Mouse (Mus musculus) neural tube, embryonic 11.5 days (tissue): ENCODE measurements at regions not wholly inside any gene's neighbourhood (a gene's known extent, or its start where the extent isn't known, plus 50 kb on each side); places are given as distances from the start of the nearest gene placed in this dataset.

Source experiments
- ATAC-seq: fragments of 200-750 bp; cut with Nextera tagmentation; 2 replicates; pipeline ENCODE4 v1.8.0; 2017; ENCODE audit warnings: moderate number of reproducible peaks, mild to moderate bottlenecking, moderate TSS enrichment, moderate library complexity; ENCODE audit not compliant: insufficient read depth, low FRiP score, low TSS enrichment
- DNase-seq: peaks from one replicate; pipeline ENCODE4 v3.0.0-alpha.2; 2015; ENCODE audit warnings: low spot score
- H3K27ac ChIP-seq: fragments of 300-500 bp; sonication (generic); 2 replicates; pipeline ENCODE4 v1.5.1; 2014; ENCODE audit warnings: low read depth, mild to moderate bottlenecking, low read length
- H3K27me3 ChIP-seq: fragments of 300-500 bp; sonication (generic); 2 replicates; pipeline ENCODE4 v1.6.1; 2014; ENCODE audit warnings: mild to moderate bottlenecking, low read length, mixed read lengths; ENCODE audit not compliant: control insufficient read depth, insufficient read depth
- H3K36me3 ChIP-seq: fragments of 300-500 bp; sonication (generic); 2 replicates; pipeline ENCODE4 v1.6.1; 2014; ENCODE audit warnings: mild to moderate bottlenecking, low read length, moderate library complexity, mixed read lengths; ENCODE audit not compliant: control insufficient read depth, insufficient read depth
- H3K4me1 ChIP-seq: fragments of 300-500 bp; sonication (generic); 2 replicates; pipeline ENCODE4 v1.6.1; 2014; ENCODE audit warnings: low read length, mixed read lengths; ENCODE audit not compliant: control insufficient read depth, insufficient read depth
- H3K4me2 ChIP-seq: fragments of 300-500 bp; sonication (generic); 2 replicates; pipeline ENCODE4 v1.6.1; 2014; ENCODE audit warnings: low read depth, mild to moderate bottlenecking, moderate library complexity
- H3K4me3 ChIP-seq: fragments of 300-500 bp; sonication (generic); 2 replicates; pipeline ENCODE4 v1.5.1; 2014; ENCODE audit warnings: low read depth, low read length
- H3K9ac ChIP-seq: fragments of 300-500 bp; sonication (generic); 2 replicates; pipeline ENCODE4 v1.6.1; 2014; ENCODE audit warnings: mild to moderate bottlenecking, low read length
- H3K9me3 ChIP-seq: fragments of 300-500 bp; sonication (generic); 2 replicates; pipeline ENCODE4 v1.6.1; 2016; ENCODE audit warnings: low read length; ENCODE audit not compliant: control insufficient read depth
- WGBS: fragments of 180-500 bp; shearing (Covaris S2); extraction: QIAGEN DNeasy Blood & Tissue Kit; methylation state at CpG from one replicate; pipeline ENCODE4 v1.1.7; 2014; 5-methylcytosine and 5-hydroxymethylcytosine counted together

DNA sequence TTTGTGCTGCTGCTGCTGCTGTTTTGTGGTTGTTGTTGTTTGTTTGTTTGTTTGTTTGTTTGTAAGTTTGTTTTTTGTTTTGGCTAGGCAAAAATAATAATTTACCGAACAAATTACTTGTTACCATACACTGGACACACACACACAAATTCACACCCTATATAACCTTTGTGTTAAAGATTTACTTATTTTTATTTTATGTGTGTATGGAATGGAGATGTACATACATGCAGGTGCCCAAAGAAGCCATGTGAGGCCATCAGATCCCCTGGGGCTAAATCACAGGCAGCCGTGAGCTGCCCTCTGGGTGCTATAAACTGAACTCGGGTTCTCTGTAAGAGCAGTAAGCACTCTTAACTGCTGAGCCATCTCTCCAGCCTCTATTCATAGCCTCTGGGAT lies 56.0 kb downstream of the Pttg1 start:
- Histone ChIP-seq H3K27me3 (no peaks in the 10 kb centered on the region), H3K4me2 (no peak overlapping the region), H3K36me3 (no peaks in the 10 kb centered on the region), H3K4me1 (no peaks in the 10 kb centered on the region), H3K27ac (no peak overlapping the region), H3K9me3 (no peaks in the 10 kb centered on the region), H3K9ac (no peak overlapping the region), H3K4me3 (no peak overlapping the region)
- ATAC-seq (no peak), DNase-seq (no peak)
- 71% methylated on average over 3 of the region's 3 CpGs for WGBS

DNA sequence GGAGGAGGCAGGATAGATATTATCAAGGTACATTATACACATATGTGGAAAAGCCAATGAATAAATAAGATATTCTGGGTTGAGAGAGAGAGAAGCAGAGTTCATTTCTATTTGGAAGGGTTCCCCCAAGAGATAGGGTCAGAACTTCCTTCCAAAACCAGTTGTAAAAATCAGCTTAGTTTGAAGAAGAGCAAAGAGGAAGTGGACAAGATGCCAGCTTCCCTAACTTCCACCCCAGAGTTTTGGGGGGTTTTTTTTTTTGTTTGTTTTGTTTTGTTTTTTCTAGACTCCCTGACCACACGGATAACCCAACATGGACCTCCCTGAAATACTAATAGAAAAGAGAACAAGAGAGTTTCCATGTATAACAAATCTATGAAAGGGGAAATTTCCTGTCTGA lies 57.7 kb downstream of the Pttg1 start:
- WGBS = 93% methylated on average over 1 of the region's 1 CpGs
- no peak overlapping the region for H3K9ac ChIP-seq
- no peaks in the 10 kb centered on the region for H3K9me3 ChIP-seq
- H3K27ac ChIP-seq = no peak overlapping the region
- ATAC-seq (no peak), DNase-seq (no peak)
- no peak overlapping the region for H3K4me2 ChIP-seq
- H3K4me3 ChIP-seq = no peak overlapping the region
- no peaks in the 10 kb centered on the region for H3K4me1 ChIP-seq
- H3K36me3 ChIP-seq = no peaks in the 10 kb centered on the region
- H3K27me3 ChIP-seq = no peaks in the 10 kb centered on the region

DNA sequence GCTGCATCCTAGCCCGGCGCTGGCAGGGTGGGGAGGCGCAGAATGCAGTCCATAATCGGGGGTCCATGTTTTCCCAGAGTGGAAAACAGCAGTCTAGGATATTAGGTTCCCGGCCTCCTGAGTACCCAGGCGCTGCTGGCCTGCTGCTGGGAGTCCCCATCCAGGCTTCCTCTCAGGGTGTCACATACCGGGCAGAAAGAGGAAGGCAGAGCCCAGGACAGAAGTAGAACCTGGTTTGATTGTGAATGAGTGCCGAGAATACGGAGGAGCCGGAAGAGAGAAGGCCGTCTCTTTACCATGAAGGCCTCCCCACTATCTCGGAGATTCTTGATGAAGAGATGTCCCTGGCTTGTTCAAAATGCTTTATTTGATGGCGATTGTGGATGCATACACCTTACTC lies 64.2 kb downstream of the Pttg1 start:
- Histone ChIP-seq H3K27me3 (no peaks in the 10 kb centered on the region), H3K27ac (no peak overlapping the region), H3K9me3 (no peaks in the 10 kb centered on the region), H3K4me1 (no peaks in the 10 kb centered on the region), H3K9ac (no peak overlapping the region), H3K4me3 (no peak overlapping the region), H3K4me2 (no peak overlapping the region), H3K36me3 (no peaks in the 10 kb centered on the region)
- DNase-seq (no peak), ATAC-seq (no peak)
- WGBS = 74% methylated on average over 13 of the region's 13 CpGs

DNA sequence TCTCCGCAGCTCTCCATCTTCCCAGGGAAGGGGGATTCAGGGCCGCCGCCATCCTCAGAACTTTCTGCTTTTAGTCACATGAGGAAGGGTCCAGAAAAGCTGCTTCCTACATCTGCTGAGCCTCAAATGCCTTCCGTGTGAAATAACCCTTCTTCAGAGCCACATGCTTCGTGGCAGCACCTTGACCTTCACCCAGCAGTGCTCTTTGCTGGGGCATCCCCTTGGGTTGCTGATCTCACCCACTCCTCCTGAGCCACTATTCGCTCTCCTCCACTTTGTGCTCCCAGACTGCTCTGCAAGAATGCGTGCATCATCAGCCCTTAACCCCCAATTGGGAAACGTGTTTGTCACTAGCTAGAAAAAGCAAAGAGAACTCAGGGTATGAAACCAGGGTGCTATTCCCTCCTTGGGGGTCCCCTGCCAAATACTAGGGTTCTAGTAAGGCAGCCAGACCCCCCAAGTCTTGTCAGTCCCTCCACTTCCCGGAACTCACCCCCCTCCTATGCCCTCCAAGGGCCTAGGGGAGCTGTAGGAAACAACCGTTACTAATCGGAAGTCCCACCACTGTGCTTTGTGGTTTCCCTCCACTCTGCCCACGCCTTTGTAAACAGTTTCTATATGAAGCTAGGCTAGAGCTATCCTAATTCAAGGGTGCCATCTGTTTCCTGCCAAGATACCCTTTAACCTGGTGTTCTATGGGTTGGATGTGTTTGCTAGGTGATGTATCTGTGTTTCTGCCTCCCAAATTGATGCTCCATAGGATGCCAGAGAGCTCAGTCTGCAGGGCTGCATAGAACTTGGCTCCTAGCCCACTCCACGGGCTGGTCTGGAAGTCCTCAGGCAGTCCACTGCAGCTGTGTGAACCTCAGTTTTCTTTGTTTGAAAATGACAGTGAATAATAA lies 67.4 kb downstream of the Pttg1 start:
- no peaks in the 10 kb centered on the region for H3K4me1 ChIP-seq
- no peaks in the 10 kb centered on the region for H3K27me3 ChIP-seq
- WGBS = 83% methylated on average over 13 of the region's 13 CpGs
- no peaks in the 10 kb centered on the region for H3K9me3 ChIP-seq
- ATAC-seq (no peak), DNase-seq (no peak)
- H3K4me3 ChIP-seq = no peak overlapping the region
- H3K4me2 ChIP-seq = no peak overlapping the region
- no peak overlapping the region for H3K9ac ChIP-seq
- no peaks in the 10 kb centered on the region for H3K36me3 ChIP-seq
- H3K27ac ChIP-seq = no peak overlapping the region

GRCm38 (mm10) chr11:43353602-43354001 lies 72.4 kb downstream of the Pttg1 start:
- Histone ChIP-seq H3K27me3 (no peaks in the 10 kb centered on the region), H3K36me3 (no peaks in the 10 kb centered on the region), H3K4me1 (no peaks in the 10 kb centered on the region), H3K4me3 (no peak overlapping the region), H3K4me2 (no peak overlapping the region), H3K9ac (no peak overlapping the region), H3K9me3 (no peaks in the 10 kb centered on the region), H3K27ac (no peak overlapping the region)
- ATAC-seq (no peak), DNase-seq (no peak)
- 86% methylated on average over 4 of the region's 4 CpGs for WGBS

DNA sequence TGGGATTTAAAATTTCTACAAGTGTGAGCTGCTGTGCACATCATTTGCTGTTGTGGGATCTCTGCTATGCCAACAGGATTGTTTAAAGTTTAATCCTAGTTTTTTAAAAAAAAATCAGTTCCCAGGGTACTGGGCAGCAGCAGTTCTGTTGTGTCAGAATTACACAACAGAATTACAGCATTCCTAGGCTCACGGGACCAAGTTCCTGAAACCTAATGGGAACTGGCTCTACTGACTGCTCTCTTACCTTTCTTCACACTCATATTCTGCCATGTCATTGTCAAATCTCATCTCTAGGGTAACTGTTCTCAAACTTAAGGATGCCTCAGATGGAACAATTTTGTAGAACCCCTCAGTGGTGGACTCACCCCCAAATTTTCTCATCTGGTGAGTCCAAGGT lies 73.0 kb downstream of the Pttg1 start:
- no peak overlapping the region for H3K9ac ChIP-seq
- H3K4me1 ChIP-seq = no peaks in the 10 kb centered on the region
- no peak overlapping the region for H3K4me3 ChIP-seq
- H3K27ac ChIP-seq = no peak overlapping the region
- DNase-seq (no peak), ATAC-seq (no peak)
- no peaks in the 10 kb centered on the region for H3K36me3 ChIP-seq
- H3K9me3 ChIP-seq = no peaks in the 10 kb centered on the region
- no peaks in the 10 kb centered on the region for H3K27me3 ChIP-seq
- H3K4me2 ChIP-seq = no peak overlapping the region
- 96% methylated on average over 1 of the region's 1 CpGs for WGBS

DNA sequence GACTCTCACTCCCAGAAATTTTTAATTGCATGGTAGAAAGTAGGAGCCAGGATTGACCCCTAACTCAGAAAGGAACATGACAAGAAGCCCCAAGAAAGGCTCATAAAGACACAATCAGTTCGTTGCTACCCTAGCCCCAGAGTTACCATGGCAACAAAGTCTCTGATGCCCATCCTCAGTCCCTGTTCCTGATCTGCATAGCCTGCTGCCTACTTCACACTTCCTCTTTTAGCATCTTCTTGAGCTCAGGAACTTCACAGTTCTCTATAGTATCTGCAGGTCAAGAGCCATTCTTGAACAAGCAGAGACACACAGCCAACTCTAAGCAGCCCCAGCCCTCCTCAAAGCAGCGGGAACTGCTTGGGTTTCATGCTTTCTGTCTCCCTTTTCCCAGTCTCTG lies 74.2 kb downstream of the Pttg1 start:
- no peaks in the 10 kb centered on the region for H3K4me1 ChIP-seq
- no peaks in the 10 kb centered on the region for H3K36me3 ChIP-seq
- DNase-seq (no peak), ATAC-seq (no peak)
- H3K27me3 ChIP-seq = no peaks in the 10 kb centered on the region
- H3K9me3 ChIP-seq = no peaks in the 10 kb centered on the region
- H3K4me2 ChIP-seq = no peak overlapping the region
- H3K4me3 ChIP-seq = no peak overlapping the region
- H3K9ac ChIP-seq = no peak overlapping the region
- 70% methylated on average over 2 of the region's 2 CpGs for WGBS
- no peak overlapping the region for H3K27ac ChIP-seq

GRCm38 (mm10) chr11:43351348-43351747 lies 74.7 kb downstream of the Pttg1 start:
- ATAC-seq = no peak
- DNase-seq = no peak
- Histone ChIP-seq H3K4me3 (no peak overlapping the region), H3K27me3 (no peaks in the 10 kb centered on the region), H3K4me2 (no peak overlapping the region), H3K27ac (no peak overlapping the region), H3K9ac (no peak overlapping the region), H3K36me3 (no peaks in the 10 kb centered on the region), H3K9me3 (no peaks in the 10 kb centered on the region), H3K4me1 (no peaks in the 10 kb centered on the region)
- 89% methylated on average over 2 of the region's 2 CpGs for WGBS

DNA sequence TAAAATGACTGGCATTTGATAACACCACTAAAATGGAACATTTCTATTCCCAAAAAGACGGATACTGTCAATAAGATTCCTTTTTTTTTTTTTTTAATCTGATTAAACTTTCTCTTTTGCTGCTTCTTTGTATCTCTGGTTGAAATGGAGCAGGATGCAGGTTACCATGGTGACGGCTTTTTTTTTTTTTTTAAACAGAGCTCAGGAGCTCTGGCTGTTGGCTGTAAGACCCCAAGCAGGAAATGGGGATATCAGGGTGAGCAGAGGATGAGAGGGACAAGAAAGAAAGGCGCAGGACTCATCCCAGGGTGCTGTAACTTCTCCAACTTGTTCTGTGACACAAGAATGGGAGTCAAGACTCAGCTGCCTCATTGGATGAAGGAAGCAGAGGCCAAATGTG lies 75.8 kb downstream of the Pttg1 start:
- no peak overlapping the region for H3K4me3 ChIP-seq
- no peak overlapping the region for H3K27ac ChIP-seq
- DNase-seq (no peak), ATAC-seq (no peak)
- no peaks in the 10 kb centered on the region for H3K27me3 ChIP-seq
- WGBS = 65% methylated on average over 3 of the region's 3 CpGs
- no peaks in the 10 kb centered on the region for H3K9me3 ChIP-seq
- no peaks in the 10 kb centered on the region for H3K36me3 ChIP-seq
- H3K4me1 ChIP-seq = no peaks in the 10 kb centered on the region
- H3K4me2 ChIP-seq = no peak overlapping the region
- H3K9ac ChIP-seq = no peak overlapping the region
